Comparison of ENCODE assay signal across 9 mouse cellular contexts in the genomic region with DNA sequence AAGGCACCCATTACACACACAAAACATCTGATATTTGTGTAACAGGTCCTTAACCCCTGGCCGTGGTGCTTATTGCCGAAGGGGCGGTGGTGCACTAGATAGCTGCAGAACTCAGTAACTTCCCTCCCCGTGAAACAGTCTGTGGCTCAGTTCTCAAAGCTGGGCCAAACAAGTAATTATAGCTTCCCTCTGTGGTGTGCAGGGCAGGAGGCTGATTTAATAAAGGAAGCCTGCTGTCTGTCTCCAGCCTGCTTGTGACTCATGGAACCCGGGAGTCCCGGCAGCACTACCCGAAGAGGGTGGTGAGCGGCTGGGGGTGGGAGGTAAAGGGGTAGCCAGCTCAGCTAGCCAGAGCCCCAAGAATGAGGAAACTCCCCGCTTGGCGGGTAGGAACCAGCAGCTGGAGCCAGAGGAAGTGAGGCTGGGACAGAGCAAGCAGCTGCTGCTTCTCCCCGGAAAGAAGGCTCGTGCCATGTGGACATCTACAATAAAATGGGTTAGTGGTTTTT. TPM values are rescaled to one million over a fixed set of nuclear protein-coding genes. Genes with fewer than 3 reads are reported as not detected.
DNase-seq lines count a peak whose midpoint lies in the region; ATAC-seq and TF ChIP-seq lines count a peak whose summit lies in the region.
"Had no signal": no experiment of that assay in that cellular context is flagged by ENCODE, and none has a peak within 500 bp of the region (broad histone marks: within the 10 kb centered on the region; RNA-seq: fewer than 3 reads in every experiment).

No protein-coding gene starts in this region.

- no peak for TF ChIP-seq POLR2A in olfactory bulb, adult 2 months (IDR thresholded peaks at IDR 0.05; ENCODE audit: insufficient read depth, low read depth, low read length)

- peak; percentile 76 for ATAC-seq in lung, embryonic 16.5 days (ENCODE audit: low read depth)

- DNase-seq in ES-E14 (ENCODE audit: low read depth, low spot score): no peak
- DNase-seq in cerebellum, adult 11-12 months: peak; percentile 51
- peak; percentile 62 to 80 for DNase-seq in frontal cortex, postnatal 10 days (ENCODE audit: low spot score in 2 of 2)
- DNase-seq in hindbrain, embryonic 10.5 days (ENCODE audit: low spot score): peak; percentile 45
- DNase-seq in layer of hippocampus, adult 9-10 months (ENCODE audit: low spot score): peak; percentile 56
- DNase-seq in urinary bladder, postnatal 10 days (ENCODE audit: low spot score): peak; percentile 26

- peak overlapping the region; percentile 90 for H3K4me2 ChIP-seq in lung, embryonic 16.5 days (ENCODE audit: low read depth, low read length)

- H3K4me3 ChIP-seq in ES-E14 (ENCODE audit: insufficient read depth in 1 of 2, low read depth in 1 of 2, low read length in 2 of 2, poor library complexity in 1 of 2, severe bottlenecking in 1 of 2): peak overlapping the region; percentile 63 to 67
- peak overlapping the region; percentile 62 for H3K4me3 ChIP-seq in hindbrain, embryonic 10.5 days
- H3K4me3 ChIP-seq in lung, embryonic 16.5 days (ENCODE audit: low read length): peak overlapping the region; percentile 58
- peak overlapping the region; percentile 49 for H3K4me3 ChIP-seq in olfactory bulb, adult 2 months (ENCODE audit: insufficient read depth, low read depth, low read length)

- H3K4me1 ChIP-seq in ES-E14 (ENCODE audit: control insufficient read depth in 2 of 2, insufficient read depth in 2 of 2, low read length in 2 of 2, poor library complexity in 1 of 2): peaks cover 16 to 32% of the 10 kb centered on the region in 2 experiments
- H3K4me1 ChIP-seq in hindbrain, embryonic 10.5 days (replicated peaks): peaks cover 64% of the 10 kb centered on the region
- peaks cover 20% of the 10 kb centered on the region for H3K4me1 ChIP-seq in lung, embryonic 16.5 days (replicated peaks; ENCODE audit: control insufficient read depth, insufficient read depth, low read length)
- peaks cover 21% of the 10 kb centered on the region for H3K4me1 ChIP-seq in olfactory bulb, adult 2 months (ENCODE audit: control insufficient read depth, insufficient read depth, low read length)

- peak overlapping the region; percentile 7; the same call in 1 of the 2 replicates for H3K27ac ChIP-seq in ES-E14 (ENCODE audit: insufficient read depth, low read depth, low read length, poor library complexity, severe bottlenecking)
- H3K27ac ChIP-seq in hindbrain, embryonic 10.5 days: peak overlapping the region; percentile 90
- peak overlapping the region; percentile 87 for H3K27ac ChIP-seq in lung, embryonic 16.5 days (ENCODE audit: low read length)
- H3K27ac ChIP-seq in olfactory bulb, adult 2 months (ENCODE audit: insufficient read depth, low read depth, low read length): peak overlapping the region; percentile 70

- H3K27me3 ChIP-seq in hindbrain, embryonic 10.5 days (ENCODE audit: insufficient read depth, poor library complexity, severe bottlenecking): peaks cover 7% of the 10 kb centered on the region; the same call in 1 of the 2 replicates
- H3K27me3 ChIP-seq in lung, embryonic 16.5 days (ENCODE audit: control insufficient read depth, insufficient read depth, low read depth, low read length): no peaks in the 10 kb centered on the region

- H3K9ac ChIP-seq in ES-E14 (ENCODE audit: insufficient read depth, low read depth, low read length, poor library complexity, severe bottlenecking): peak overlapping the region; percentile 46
- peak overlapping the region; percentile 76 for H3K9ac ChIP-seq in lung, embryonic 16.5 days (ENCODE audit: low read length)

- no peaks in the 10 kb centered on the region; the same call in 1 of the 2 replicates for H3K36me3 ChIP-seq in ES-E14 (ENCODE audit: control insufficient read depth, insufficient read depth, low read length, poor library complexity, severe bottlenecking)
- no peaks in the 10 kb centered on the region for H3K36me3 ChIP-seq in hindbrain, embryonic 10.5 days
- H3K36me3 ChIP-seq in lung, embryonic 16.5 days (ENCODE audit: control insufficient read depth, insufficient read depth, low read length): no peaks in the 10 kb centered on the region

- in situ Hi-C loops in ES-E14 (cut with MboI; ENCODE audit: low sequenced_read_pairs in 2 of 2, unreplicated experiment in 2 of 2): no loop called here

- 4% methylated on average over 12 of the region's 12 CpGs for WGBS in hindbrain, embryonic 10.5 days
- 9% methylated on average over 12 of the region's 12 CpGs for WGBS in lung, embryonic 16.5 days
- WGBS in olfactory bulb, adult 2 months: 3% methylated on average over 12 of the region's 12 CpGs

- H3K9me3 ChIP-seq in ES-E14 (ENCODE audit: control insufficient read depth, insufficient read depth, low read depth, low read length): no peaks in the 10 kb centered on the region
- H3K9me3 ChIP-seq in hindbrain, embryonic 10.5 days: no peaks in the 10 kb centered on the region
- no peaks in the 10 kb centered on the region for H3K9me3 ChIP-seq in lung, embryonic 16.5 days (ENCODE audit: control insufficient read depth, low read length)

- no peak for TF ChIP-seq CTCF in olfactory bulb, adult 2 months (IDR thresholded peaks at IDR 0.05; ENCODE audit: insufficient read depth, low read depth, low read length)

TF ChIP-seq in ES-E14, 5 proteins besides CTCF, POLR2A, EP300 and RAD21:
- TF ChIP-seq MAFK (IDR thresholded peaks at IDR 0.05; ENCODE audit: insufficient read depth, low read depth, low read length) (no peak), ZC3H11A (IDR thresholded peaks at IDR 0.05; ENCODE audit: borderline replicate concordance, low read depth, low read length) (no peak), HCFC1 (IDR thresholded peaks at IDR 0.05; ENCODE audit: borderline replicate concordance, insufficient read depth, low read length) (no peak), ZNF384 (IDR thresholded peaks at IDR 0.05; ENCODE audit: low read depth, low read length) (no peak)

RNA-seq across cellular contexts. Expression of gene Chd9, which starts 48.1 kb away (rescaled TPM):
- total RNA-seq in ES-E14 (2012; rRNA removed): 32.4 and 41.6 TPM in 2 replicates
- 38.0 and 40.2 TPM in 2 replicates for polyA plus RNA-seq in hindbrain, embryonic 10.5 days (2016; fragmentation: Nextera tagmentation; extraction: Ambion mirVana)
- polyA plus RNA-seq in lung, embryonic 16.5 days (2015; fragmentation: Nextera tagmentation; extraction: Ambion mirVana): 95.9 and 116 TPM in 2 replicates
- 52.6 TPM in 1 of 2 replicates, not detected in the other for polyA plus RNA-seq in olfactory bulb, adult 2 months (2012; ENCODE audit: insufficient read depth, insufficient read length, low replicate concordance, missing spikeins)

RNA-seq across cellular contexts. Expression of gene Gm19935, which starts 59.1 kb away (rescaled TPM):
- 0.32 and 0.49 TPM in 2 replicates for total RNA-seq in ES-E14 (2012; rRNA removed)
- 0.16 and 0.73 TPM in 2 replicates for polyA plus RNA-seq in hindbrain, embryonic 10.5 days (2016; fragmentation: Nextera tagmentation; extraction: Ambion mirVana)
- polyA plus RNA-seq in lung, embryonic 16.5 days (2015; fragmentation: Nextera tagmentation; extraction: Ambion mirVana): 1.4 and 1.8 TPM in 2 replicates
- not detected in 2 replicates for polyA plus RNA-seq in olfactory bulb, adult 2 months (2012; ENCODE audit: insufficient read depth, insufficient read length, low replicate concordance, missing spikeins)
- polyA plus RNA-seq: erythroblast, embryonic 14.5 days had no signal

Comparison
In these comparisons a context has a peak if more than half of its experiments do, and no peak if none do; other contexts are left out.
1. H3K27ac ChIP-seq: peak in every context shown above with its lines; median percentile 90 in hindbrain, embryonic 10.5 days; 87 in lung, embryonic 16.5 days; 70 in olfactory bulb, adult 2 months; 7 in ES-E14.